Mouse (Mus musculus) lung, embryonic 15.5 days (tissue): ENCODE measurements around the gene Polr2e. TPM values are rescaled to one million over a fixed set of nuclear protein-coding genes. Genes with fewer than 3 reads are reported as not detected.

Source experiments
- ATAC-seq: fragments of 200-750 bp; cut with Nextera tagmentation; 2 replicates; pipeline ENCODE4 v1.8.0; 2017; ENCODE audit warnings: moderate number of reproducible peaks, borderline replicate concordance; ENCODE audit not compliant: low FRiP score, low TSS enrichment; ENCODE audit errors: extremely low read depth
- H3K27ac ChIP-seq: fragments of 300-500 bp; sonication (generic); 2 replicates; pipeline ENCODE4 v1.5.1; 2015; ENCODE audit warnings: moderate library complexity, mild to moderate bottlenecking, inconsistent platforms
- H3K27me3 ChIP-seq: fragments of 300-500 bp; sonication (generic); 2 replicates; pipeline ENCODE4 v1.6.1; 2015; ENCODE audit warnings: inconsistent platforms
- H3K36me3 ChIP-seq: fragments of 300-500 bp; sonication (generic); 2 replicates; pipeline ENCODE4 v1.6.1; 2015; ENCODE audit warnings: inconsistent platforms
- H3K4me1 ChIP-seq: fragments of 300-500 bp; sonication (generic); 2 replicates; pipeline ENCODE4 v1.6.1; 2015; ENCODE audit warnings: inconsistent platforms
- H3K4me2 ChIP-seq: fragments of 300-500 bp; sonication (generic); 2 replicates; pipeline ENCODE4 v1.6.1; 2015; ENCODE audit warnings: inconsistent platforms, mild to moderate bottlenecking, moderate library complexity
- H3K4me3 ChIP-seq: fragments of 300-500 bp; sonication (generic); 2 replicates; pipeline ENCODE4 v1.5.1; 2015; ENCODE audit warnings: mild to moderate bottlenecking, inconsistent platforms
- H3K9ac ChIP-seq: fragments of 300-500 bp; sonication (generic); 2 replicates; pipeline ENCODE4 v1.6.1; 2015; ENCODE audit warnings: inconsistent platforms
- H3K9me3 ChIP-seq: fragments of 300-500 bp; sonication (generic); 2 replicates; pipeline ENCODE4 v1.6.1; 2016; ENCODE audit warnings: inconsistent platforms
- WGBS: fragments of 180-500 bp; shearing (Covaris S2); methylation state at CpG from one replicate; pipeline ENCODE4 v1.1.7; 2015; 5-methylcytosine and 5-hydroxymethylcytosine counted together
- polyA plus RNA-seq: library from polyadenylated mRNA; unstranded; fragments of >200 nt; fragmentation: Nextera tagmentation; extraction: Ambion mirVana; gene quantifications from 2 replicates; pipeline ENCODE4 v1.2.1, GENCODE M21; 2015

The Polr2e gene
- polyA plus RNA-seq, 1 experiment from 2014 or later: 225 TPM

GRCm38 (mm10) chr10:80003374-80004232, 36.0 kb downstream of the Polr2e start:
- Histone ChIP-seq H3K4me2 (no peak overlapping the region), H3K27ac (no peak overlapping the region; the same call in 1 of the 2 replicates), H3K4me1 (peaks cover 17% of the 10 kb centered on the region), H3K9ac (no peak overlapping the region), H3K9me3 (no peaks in the 10 kb centered on the region), H3K4me3 (no peak overlapping the region), H3K27me3 (peaks cover 19% of the 10 kb centered on the region), H3K36me3 (peaks cover under 1% of the 10 kb centered on the region; the same call in 1 of the 2 replicates)
- no peak for ATAC-seq
- WGBS: 53% methylated on average over 9 of the region's 9 CpGs

DNA sequence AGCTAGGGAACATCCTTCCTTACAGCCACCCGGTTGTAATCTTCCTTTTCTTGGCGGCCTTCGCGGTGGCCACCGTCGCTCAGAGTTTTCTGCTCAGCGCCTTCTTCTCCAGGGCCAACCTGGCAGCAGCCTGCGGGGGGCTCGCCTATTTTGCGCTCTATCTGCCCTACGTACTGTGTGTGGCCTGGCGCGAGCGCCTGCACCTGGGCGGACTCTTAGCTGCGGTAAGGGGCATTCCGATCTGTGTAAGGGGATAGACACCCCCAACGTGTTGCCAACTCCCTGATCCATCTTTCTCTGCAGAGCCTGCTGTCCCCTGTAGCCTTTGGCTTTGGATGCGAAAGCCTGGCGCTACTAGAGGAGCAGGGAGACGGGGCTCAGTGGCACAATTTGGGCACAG, 36.8 kb downstream of the Polr2e start:
- WGBS: 33% methylated on average over 21 of the region's 21 CpGs
- Histone ChIP-seq H3K9me3 (no peaks in the 10 kb centered on the region), H3K27me3 (peaks cover 19% of the 10 kb centered on the region), H3K4me3 (no peak overlapping the region), H3K4me2 (no peak overlapping the region), H3K27ac (no peak overlapping the region), H3K36me3 (no peaks in the 10 kb centered on the region), H3K9ac (no peak overlapping the region), H3K4me1 (peaks cover 22% of the 10 kb centered on the region)
- no peak for ATAC-seq

DNA sequence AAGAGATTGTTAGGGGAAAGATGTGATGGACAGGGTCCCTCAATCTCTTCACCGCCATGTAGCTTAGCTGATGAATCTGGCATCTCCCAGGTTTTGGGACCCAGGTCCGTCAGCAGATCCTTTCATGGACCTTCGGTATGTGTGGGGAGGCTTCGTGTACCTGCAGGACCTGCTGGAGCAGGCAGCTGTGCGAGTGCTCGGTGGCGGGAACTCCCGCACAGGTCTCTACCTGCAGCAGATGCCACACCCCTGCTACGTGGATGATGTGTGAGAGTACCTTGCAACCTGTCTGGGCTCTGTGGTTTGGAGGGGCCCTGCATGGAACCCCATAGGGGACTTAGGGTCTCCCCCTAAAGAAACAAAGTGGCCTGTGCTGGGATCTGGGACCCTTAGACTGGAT, 37.6 kb downstream of the Polr2e start:
- Histone ChIP-seq H3K27ac (no peak overlapping the region), H3K36me3 (no peaks in the 10 kb centered on the region), H3K4me1 (peaks cover 31% of the 10 kb centered on the region), H3K4me2 (no peak overlapping the region), H3K9ac (no peak overlapping the region), H3K9me3 (no peaks in the 10 kb centered on the region), H3K27me3 (peaks cover 19% of the 10 kb centered on the region), H3K4me3 (no peak overlapping the region)
- 71% methylated on average over 9 of the region's 9 CpGs for WGBS
- no peak for ATAC-seq

GRCm38 (mm10) chr10:79997819-79998218, 41.8 kb downstream of the Polr2e start:
- ATAC-seq: peak; percentile 32; the same call in 1 of the 2 replicates
- H3K4me2 ChIP-seq: peak overlapping the region; percentile 95
- peaks cover 13% of the 10 kb centered on the region for H3K27me3 ChIP-seq
- 8% methylated on average over 15 of the region's 15 CpGs for WGBS
- peaks cover 22% of the 10 kb centered on the region for H3K4me1 ChIP-seq
- H3K36me3 ChIP-seq: peaks cover 28% of the 10 kb centered on the region
- no peaks in the 10 kb centered on the region for H3K9me3 ChIP-seq
- peak overlapping the region; percentile 22; the same call in 1 of the 2 replicates for H3K27ac ChIP-seq
- peak overlapping the region; percentile 60 for H3K4me3 ChIP-seq
- H3K9ac ChIP-seq: peak overlapping the region; percentile 49; the same call in 1 of the 2 replicates

DNA sequence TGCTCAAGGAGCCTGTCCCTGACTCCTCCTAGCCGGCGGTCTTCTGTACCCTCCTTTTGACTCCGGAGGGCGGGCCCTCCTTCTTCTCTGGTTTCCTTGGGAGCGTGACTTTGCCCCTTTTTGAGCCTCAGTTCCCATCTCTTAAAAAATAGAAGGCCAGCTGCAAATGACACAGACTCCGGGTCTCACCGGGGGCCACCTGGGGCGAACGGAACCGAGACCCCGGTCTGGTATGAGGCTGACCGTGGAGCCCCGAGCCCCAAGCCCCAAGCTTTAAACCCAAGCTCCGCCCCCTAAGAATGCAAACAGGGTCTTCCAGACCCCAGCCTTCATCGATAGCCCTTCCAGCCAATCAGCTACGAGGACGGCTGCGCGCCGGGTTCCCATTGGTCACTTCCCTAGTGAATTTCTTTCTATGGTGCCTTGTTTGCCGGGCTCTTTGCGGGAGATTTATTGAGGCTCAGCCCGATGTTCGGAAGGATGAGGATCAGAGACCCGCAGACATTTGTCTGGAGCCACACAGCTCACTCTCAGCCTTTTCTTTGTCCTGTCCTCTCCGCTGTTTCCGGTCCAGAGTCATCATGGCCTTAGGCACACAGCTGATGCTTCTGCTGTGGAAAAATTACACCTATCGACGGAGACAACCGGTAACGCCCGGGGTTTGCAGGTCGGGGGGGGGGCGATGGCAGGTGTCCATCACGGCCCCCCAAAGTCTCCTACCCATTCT, 42.4 kb downstream of the Polr2e start:
- Histone ChIP-seq H3K4me3 (peak overlapping the region; percentile 60), H3K9ac (peak overlapping the region; percentile 49; the same call in 1 of the 2 replicates), H3K4me2 (peak overlapping the region; percentile 95), H3K9me3 (no peaks in the 10 kb centered on the region), H3K27ac (peak overlapping the region; percentile 74), H3K4me1 (peaks cover 21% of the 10 kb centered on the region), H3K36me3 (peaks cover 34% of the 10 kb centered on the region), H3K27me3 (peaks cover 9% of the 10 kb centered on the region)
- peak; percentile 48 for ATAC-seq
- WGBS: under 1% methylated on average over 35 of the region's 35 CpGs

GRCm38 (mm10) chr10:79996272-79997033, 43.1 kb downstream of the Polr2e start, which contains the start of gene Abca7:
TSS of gene Abca7 (plus strand) at chr10:79996494.
- no peaks in the 10 kb centered on the region for H3K9me3 ChIP-seq
- ATAC-seq: peak; percentile 79
- peak within 1 kb of the TSS; percentile 74 for H3K27ac ChIP-seq
- H3K27me3 ChIP-seq: peaks cover 3% of the 10 kb centered on the region
- under 1% methylated on average over 34 of the region's 34 CpGs for WGBS
- peaks cover 24% of the 10 kb centered on the region for H3K4me1 ChIP-seq
- peak within 1 kb of the TSS; percentile 95 for H3K4me2 ChIP-seq
- peak within 1 kb of the TSS; percentile 60 for H3K4me3 ChIP-seq
- H3K9ac ChIP-seq: peak within 1 kb of the TSS; percentile 49
- H3K36me3 ChIP-seq: peaks cover 42% of the 10 kb centered on the region

DNA sequence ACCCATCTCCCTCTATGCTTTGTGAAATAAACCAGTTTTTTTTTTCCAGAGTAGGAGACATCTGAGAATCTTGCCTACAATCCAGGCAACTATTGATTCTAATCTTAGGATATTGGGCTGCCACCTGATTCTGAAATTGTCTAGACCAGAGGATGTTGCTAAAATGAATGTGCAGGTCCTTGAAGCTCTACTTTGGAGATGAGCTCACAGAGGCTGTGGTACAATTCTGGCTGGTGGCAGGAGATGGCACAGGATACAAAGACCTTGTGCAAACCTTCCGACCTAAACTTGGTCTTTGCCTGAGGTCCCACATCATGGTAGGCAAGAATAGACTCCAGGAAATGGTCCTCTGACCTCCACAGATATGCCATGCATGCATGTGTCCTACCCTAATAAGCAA, 44.0 kb downstream of the Polr2e start:
- peaks cover 49% of the 10 kb centered on the region for H3K36me3 ChIP-seq
- H3K27me3 ChIP-seq: no peaks in the 10 kb centered on the region; the same call in 1 of the 2 replicates
- no peak overlapping the region for H3K9ac ChIP-seq
- no peak for ATAC-seq
- 88% methylated on average over 1 of the region's 1 CpGs for WGBS
- H3K27ac ChIP-seq: peak overlapping the region; percentile 7; the same call in 1 of the 2 replicates
- H3K4me2 ChIP-seq: peak overlapping the region; percentile 95; the same call in 1 of the 2 replicates
- no peaks in the 10 kb centered on the region for H3K9me3 ChIP-seq
- H3K4me1 ChIP-seq: peaks cover 31% of the 10 kb centered on the region
- no peak overlapping the region for H3K4me3 ChIP-seq

- no peak overlapping the region for H3K4me2 ChIP-seq
- no peaks in the 10 kb centered on the region; the same call in 1 of the 2 replicates for H3K27me3 ChIP-seq
- no peak overlapping the region for H3K9ac ChIP-seq
- ATAC-seq: no peak
- H3K36me3 ChIP-seq: peaks cover 49% of the 10 kb centered on the region
- 83% methylated on average over 16 of the region's 16 CpGs for WGBS
- H3K9me3 ChIP-seq: no peaks in the 10 kb centered on the region
- no peak overlapping the region for H3K4me3 ChIP-seq
- H3K4me1 ChIP-seq: peaks cover 38% of the 10 kb centered on the region
- H3K27ac ChIP-seq: peak overlapping the region; percentile 27; the same call in 1 of the 2 replicates
These were observed 45.0 kb downstream of the Polr2e start for GRCm38 (mm10) chr10:79994397-79995115.

- Histone ChIP-seq H3K4me1 (peaks cover 45% of the 10 kb centered on the region), H3K9me3 (no peaks in the 10 kb centered on the region), H3K4me3 (no peak overlapping the region), H3K9ac (no peak overlapping the region), H3K27me3 (no peaks in the 10 kb centered on the region), H3K36me3 (peaks cover 49% of the 10 kb centered on the region), H3K27ac (no peak overlapping the region), H3K4me2 (no peak overlapping the region)
- no peak for ATAC-seq
- 86% methylated on average over 6 of the region's 6 CpGs for WGBS
These were observed 48.0 kb downstream of the Polr2e start for GRCm38 (mm10) chr10:79991548-79991947.

DNA sequence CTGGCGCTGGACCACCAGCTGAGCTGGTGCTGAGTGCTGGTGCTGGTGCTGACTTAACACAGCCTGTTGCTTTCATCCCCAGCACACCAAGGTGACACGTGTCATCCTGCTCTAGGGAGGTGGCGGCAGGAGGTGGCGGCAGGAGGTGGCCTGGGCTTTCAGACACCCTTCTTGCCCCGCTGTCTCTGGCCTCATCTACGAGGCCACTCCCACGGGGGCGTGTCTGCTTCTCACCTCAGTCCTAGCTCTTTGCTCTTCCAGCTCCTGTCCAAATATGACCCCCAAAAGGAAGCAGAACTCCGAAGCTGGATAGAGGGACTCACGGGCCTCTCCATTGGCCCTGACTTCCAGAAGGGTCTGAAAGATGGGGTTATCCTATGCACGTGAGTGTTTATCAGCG, 48.5 kb downstream of the Polr2e start:
- no peaks in the 10 kb centered on the region for H3K9me3 ChIP-seq
- no peak for ATAC-seq
- H3K36me3 ChIP-seq: peaks cover 49% of the 10 kb centered on the region
- H3K4me2 ChIP-seq: peak overlapping the region; percentile 91
- H3K27me3 ChIP-seq: no peaks in the 10 kb centered on the region
- peaks cover 48% of the 10 kb centered on the region for H3K4me1 ChIP-seq
- H3K27ac ChIP-seq: 0 out of 2 replicates have a peak overlapping the region, but pooled peaks have one; percentile 13
- no peak overlapping the region for H3K9ac ChIP-seq
- 0 out of 2 replicates have a peak overlapping the region, but pooled peaks have one; percentile 86 for H3K4me3 ChIP-seq
- 73% methylated on average over 12 of the region's 12 CpGs for WGBS
